Mouse (Mus musculus) neural tube, embryonic 14.5 days (tissue): Measurements from ENCODE around the gene Gpbar1. TPM values are rescaled to one million over a fixed set of nuclear protein-coding genes. Genes with fewer than 3 reads are reported as not detected.

Experiments used
- ATAC-seq: fragments of 200-750 bp; cut with Nextera tagmentation; 2 replicates; pipeline ENCODE4 v1.8.0; 2017; ENCODE audit warnings: low read depth, mild to moderate bottlenecking, moderate TSS enrichment, moderate library complexity
- H3K27ac ChIP-seq: fragments of 300-500 bp; sonication (generic); 2 replicates; pipeline ENCODE4 v1.5.1; 2014; ENCODE audit warnings: low read depth, mild to moderate bottlenecking, control low read depth, low read length, moderate library complexity, mixed read lengths
- H3K27me3 ChIP-seq: fragments of 300-500 bp; sonication (generic); 2 replicates; pipeline ENCODE4 v1.6.1; 2014; ENCODE audit warnings: low read length; ENCODE audit not compliant: control insufficient read depth, insufficient read depth
- H3K36me3 ChIP-seq: fragments of 300-500 bp; sonication (generic); 2 replicates; pipeline ENCODE4 v1.6.1; 2014; ENCODE audit warnings: low read length, mixed read lengths; ENCODE audit not compliant: control insufficient read depth, insufficient read depth
- H3K4me1 ChIP-seq: fragments of 300-500 bp; sonication (generic); 2 replicates; pipeline ENCODE4 v1.6.1; 2014; ENCODE audit warnings: low read length; ENCODE audit not compliant: control insufficient read depth, insufficient read depth
- H3K4me2 ChIP-seq: fragments of 300-500 bp; sonication (generic); 2 replicates; pipeline ENCODE4 v1.6.1; 2014; ENCODE audit warnings: mild to moderate bottlenecking, low read depth, low read length, control low read depth
- H3K4me3 ChIP-seq: fragments of 300-500 bp; sonication (generic); 2 replicates; pipeline ENCODE4 v1.5.1; 2014; ENCODE audit warnings: low read depth, low read length, control low read depth, mixed read lengths
- H3K9ac ChIP-seq: fragments of 300-500 bp; sonication (generic); replicated peaks from 2 replicates; pipeline ENCODE4 v1.6.1; 2014; ENCODE audit warnings: low read depth, mild to moderate bottlenecking, control low read depth, low read length, mixed read lengths
- H3K9me3 ChIP-seq: fragments of 300-500 bp; sonication (generic); 2 replicates; pipeline ENCODE4 v1.6.1; 2016; ENCODE audit warnings: low read length; ENCODE audit not compliant: control insufficient read depth
- WGBS: fragments of 180-500 bp; shearing (Covaris S2); extraction: QIAGEN DNeasy Blood & Tissue Kit; methylation state at CpG from one replicate; pipeline ENCODE4 v1.1.7; 2014; 5-methylcytosine and 5-hydroxymethylcytosine counted together
- polyA plus RNA-seq: library from polyadenylated mRNA; unstranded; fragments of >200 nt; fragmentation: Nextera tagmentation; extraction: Ambion mirVana; gene quantifications from 2 replicates; pipeline ENCODE4 v1.2.1, GENCODE M21; 2014

Gene Gpbar1
- polyA plus RNA-seq, 1 experiment from 2014 or later, result not detected

DNA sequence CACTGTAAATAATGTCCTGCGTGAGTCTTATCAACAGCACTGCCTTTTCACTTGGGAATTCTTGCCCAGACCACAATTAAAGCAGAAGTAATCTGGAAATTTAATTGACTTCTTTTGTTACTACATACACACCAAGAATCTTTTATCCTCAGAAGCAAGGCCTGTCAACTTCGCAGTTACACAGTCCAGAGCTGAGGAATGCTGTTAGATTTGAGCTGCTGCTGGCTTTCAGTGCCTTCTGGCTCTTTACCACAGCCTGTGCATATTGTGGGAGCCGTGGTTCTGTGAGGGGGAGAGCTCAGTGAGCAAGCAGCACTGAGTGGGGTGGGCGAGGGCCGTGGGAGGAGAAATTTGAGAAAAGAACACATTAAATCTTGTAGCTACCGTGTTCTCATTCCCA, 38.0 kb upstream of the Gpbar1 start:
- H3K9me3 ChIP-seq, result no peaks in the 10 kb centered on the region
- H3K4me3 ChIP-seq, result no peak overlapping the region
- no peak for ATAC-seq
- no peak overlapping the region for H3K4me2 ChIP-seq
- H3K9ac ChIP-seq, result no peak overlapping the region
- H3K36me3 ChIP-seq, result no peaks in the 10 kb centered on the region
- H3K27me3 ChIP-seq, result no peaks in the 10 kb centered on the region
- H3K4me1 ChIP-seq, result peaks cover 20% of the 10 kb centered on the region
- H3K27ac ChIP-seq, result no peak overlapping the region
- WGBS, result 64% methylated on average over 6 of the region's 6 CpGs

DNA sequence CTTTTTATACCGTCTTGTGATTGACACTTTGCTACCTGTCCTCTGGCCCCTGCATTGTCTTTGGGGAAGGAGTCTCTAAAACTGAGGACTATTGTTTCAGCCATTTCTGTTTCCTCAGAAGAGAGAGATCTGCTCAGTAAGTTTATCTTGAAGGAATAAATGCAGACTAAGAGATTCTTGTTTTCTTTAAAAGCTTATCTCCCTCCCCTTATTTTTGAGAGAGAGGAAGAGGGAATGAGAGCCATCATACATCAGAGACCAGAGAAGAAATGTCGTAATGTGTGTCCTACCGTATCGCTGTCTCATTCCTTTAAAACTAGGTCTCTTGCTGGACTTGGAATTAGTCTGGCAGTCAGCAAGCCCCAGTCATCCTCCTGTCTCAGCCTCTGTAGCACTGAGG, 37.5 kb upstream of the Gpbar1 start:
- Histone ChIP-seq H3K9ac (no peak overlapping the region), H3K27me3 (no peaks in the 10 kb centered on the region), H3K4me1 (peaks cover 20% of the 10 kb centered on the region), H3K4me3 (no peak overlapping the region), H3K9me3 (no peaks in the 10 kb centered on the region), H3K4me2 (no peak overlapping the region), H3K36me3 (no peaks in the 10 kb centered on the region), H3K27ac (no peak overlapping the region)
- ATAC-seq, result no peak
- WGBS, result 89% methylated on average over 4 of the region's 4 CpGs

DNA sequence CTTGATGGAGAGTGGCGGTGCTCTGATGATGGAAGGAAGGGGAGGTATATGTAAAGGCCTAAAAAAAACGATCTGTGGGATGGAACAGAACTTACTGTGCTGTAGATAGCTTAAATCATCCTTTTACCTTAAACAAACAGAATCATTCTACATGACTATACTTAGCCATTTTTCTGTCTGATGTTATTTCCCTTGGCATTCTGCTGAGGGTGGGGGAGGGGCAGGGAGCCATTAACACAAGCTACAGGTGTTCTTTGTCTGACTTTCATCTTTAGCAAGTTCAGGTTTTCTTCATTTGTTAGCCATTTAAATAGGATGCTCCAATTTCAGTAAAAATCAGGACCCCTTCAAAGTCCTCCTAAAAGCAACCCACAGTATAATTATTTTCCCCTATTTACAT, 32.8 kb upstream of the Gpbar1 start:
- no peaks in the 10 kb centered on the region for H3K4me1 ChIP-seq
- ATAC-seq, result no peak
- H3K9ac ChIP-seq, result no peak overlapping the region
- no peak overlapping the region for H3K4me3 ChIP-seq
- no peak overlapping the region for H3K27ac ChIP-seq
- 84% methylated on average over 2 of the region's 2 CpGs for WGBS
- no peaks in the 10 kb centered on the region for H3K27me3 ChIP-seq
- peaks cover 14% of the 10 kb centered on the region for H3K36me3 ChIP-seq
- no peaks in the 10 kb centered on the region for H3K9me3 ChIP-seq
- H3K4me2 ChIP-seq, result no peak overlapping the region

DNA sequence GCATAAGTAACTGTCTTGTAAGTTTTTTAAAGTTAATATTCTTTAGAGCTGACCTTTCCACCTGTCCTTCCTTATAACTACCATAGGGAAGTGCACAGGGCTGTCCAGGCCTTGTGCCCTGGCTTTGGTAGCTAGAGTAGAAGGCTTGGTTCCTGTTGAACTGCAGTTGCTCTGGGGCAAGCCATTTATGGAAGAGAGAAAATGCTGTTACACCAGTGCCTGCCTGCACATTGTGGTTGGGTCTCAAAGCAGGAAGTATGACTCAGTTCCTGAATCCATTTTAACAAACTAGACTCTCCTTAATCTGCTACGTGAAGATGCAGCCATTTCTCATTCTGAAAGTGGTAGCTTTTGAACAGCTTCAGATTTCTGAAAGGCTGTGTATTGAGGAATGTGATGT, 29.6 kb upstream of the Gpbar1 start:
- Histone ChIP-seq H3K4me3 (no peak overlapping the region), H3K4me1 (no peaks in the 10 kb centered on the region), H3K36me3 (peaks cover 35% of the 10 kb centered on the region), H3K27me3 (no peaks in the 10 kb centered on the region), H3K9ac (no peak overlapping the region), H3K4me2 (no peak overlapping the region), H3K27ac (no peak overlapping the region), H3K9me3 (no peaks in the 10 kb centered on the region)
- ATAC-seq, result no peak
- 75% methylated on average over 1 of the region's 1 CpGs for WGBS

DNA sequence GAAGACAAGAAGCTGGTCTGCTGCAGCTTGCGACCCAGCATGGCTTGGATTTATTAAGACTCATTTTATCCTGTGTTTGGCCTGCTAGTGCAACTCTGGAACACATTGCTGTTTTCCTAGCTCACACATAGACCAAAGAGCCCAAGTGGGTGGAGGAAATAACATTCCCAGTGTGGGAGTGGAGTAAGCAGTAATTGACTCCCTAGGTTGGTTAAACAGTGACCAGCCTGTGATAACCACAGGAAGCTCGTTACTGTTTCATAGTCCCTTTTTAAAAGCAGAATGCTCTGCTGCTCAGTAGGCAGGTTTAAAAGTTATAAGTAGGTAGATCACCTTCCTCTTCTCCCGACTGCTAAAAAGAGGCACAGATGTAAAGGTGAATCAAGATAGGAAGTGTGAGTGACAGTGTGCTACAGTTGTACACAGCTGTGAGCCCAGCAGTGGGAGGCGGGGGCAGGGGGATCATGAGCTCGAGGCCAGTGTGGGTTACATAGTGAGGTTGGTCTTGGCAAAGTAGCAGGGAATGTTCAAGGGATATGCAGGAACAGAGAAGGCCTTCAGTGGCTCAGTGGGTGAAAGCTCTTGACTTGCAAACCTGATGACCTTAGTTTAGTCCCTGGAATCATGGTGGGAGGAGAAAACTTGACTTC, 28.9 kb upstream of the Gpbar1 start:
- H3K4me2 ChIP-seq, result no peak overlapping the region
- peaks cover 35% of the 10 kb centered on the region for H3K36me3 ChIP-seq
- H3K9ac ChIP-seq, result no peak overlapping the region
- no peaks in the 10 kb centered on the region for H3K4me1 ChIP-seq
- H3K27ac ChIP-seq, result no peak overlapping the region
- ATAC-seq, result no peak
- H3K9me3 ChIP-seq, result no peaks in the 10 kb centered on the region
- H3K27me3 ChIP-seq, result no peaks in the 10 kb centered on the region
- WGBS, result 75% methylated on average over 5 of the region's 5 CpGs
- no peak overlapping the region for H3K4me3 ChIP-seq

DNA sequence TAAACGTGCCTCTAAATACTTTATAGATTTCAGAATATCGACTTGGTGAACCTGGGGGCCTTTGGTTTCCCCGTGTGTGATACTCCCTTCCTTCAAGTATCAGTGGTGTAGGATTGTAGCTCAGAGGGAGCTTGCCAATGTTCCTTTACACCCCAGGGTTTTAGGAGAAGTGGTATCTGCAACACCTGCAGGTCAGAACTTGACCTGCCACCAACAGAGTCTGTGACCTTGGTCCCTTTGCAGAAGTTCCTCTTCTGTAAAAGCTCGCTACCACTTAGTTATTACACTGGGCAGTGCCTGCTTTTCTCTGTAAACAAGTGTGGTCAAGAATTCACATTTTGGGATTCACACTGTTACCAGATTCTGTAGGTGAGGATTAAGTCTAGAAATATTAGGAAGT, 28.3 kb upstream of the Gpbar1 start:
- no peaks in the 10 kb centered on the region for H3K27me3 ChIP-seq
- H3K9ac ChIP-seq, result no peak overlapping the region
- no peaks in the 10 kb centered on the region for H3K9me3 ChIP-seq
- no peak for ATAC-seq
- 94% methylated on average over 4 of the region's 4 CpGs for WGBS
- no peak overlapping the region for H3K27ac ChIP-seq
- H3K4me1 ChIP-seq, result no peaks in the 10 kb centered on the region
- H3K4me3 ChIP-seq, result no peak overlapping the region
- no peak overlapping the region for H3K4me2 ChIP-seq
- H3K36me3 ChIP-seq, result peaks cover 36% of the 10 kb centered on the region

DNA sequence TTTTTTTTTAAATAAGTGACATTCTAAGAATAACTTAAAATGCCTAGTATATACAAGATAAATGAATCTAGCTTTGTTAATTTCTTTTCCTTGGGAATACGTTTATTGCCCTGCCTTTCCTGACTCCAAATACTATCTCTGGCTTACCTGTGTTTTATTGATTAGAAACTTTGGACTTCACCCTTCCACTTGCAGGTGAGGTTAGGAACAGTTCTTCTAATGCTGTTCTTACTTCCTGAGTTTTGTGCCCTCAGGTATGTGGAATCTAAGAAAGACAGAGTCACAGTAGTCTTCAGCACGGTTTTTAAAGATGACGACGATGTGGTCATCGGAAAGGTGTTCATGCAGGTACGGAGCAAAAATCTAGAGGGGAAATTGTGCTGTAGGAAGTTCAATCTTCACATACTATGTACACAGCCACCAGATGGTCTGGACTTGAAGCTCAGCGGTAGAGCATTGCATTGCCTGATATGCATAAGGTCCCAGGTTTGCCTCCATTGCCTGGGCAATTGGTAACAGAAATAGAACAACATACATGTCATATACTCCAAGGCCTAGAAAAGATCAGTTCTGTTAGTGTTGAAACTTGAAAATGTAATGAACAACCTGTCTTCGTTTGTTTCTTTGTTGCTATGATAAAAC, 22.5 kb upstream of the Gpbar1 start:
- Histone ChIP-seq H3K9me3 (no peaks in the 10 kb centered on the region), H3K4me2 (no peak overlapping the region), H3K27ac (no peak overlapping the region), H3K9ac (no peak overlapping the region), H3K27me3 (no peaks in the 10 kb centered on the region), H3K36me3 (peaks cover 49% of the 10 kb centered on the region), H3K4me3 (no peak overlapping the region), H3K4me1 (no peaks in the 10 kb centered on the region)
- WGBS, result 96% methylated on average over 8 of the region's 8 CpGs
- ATAC-seq, result no peak

DNA sequence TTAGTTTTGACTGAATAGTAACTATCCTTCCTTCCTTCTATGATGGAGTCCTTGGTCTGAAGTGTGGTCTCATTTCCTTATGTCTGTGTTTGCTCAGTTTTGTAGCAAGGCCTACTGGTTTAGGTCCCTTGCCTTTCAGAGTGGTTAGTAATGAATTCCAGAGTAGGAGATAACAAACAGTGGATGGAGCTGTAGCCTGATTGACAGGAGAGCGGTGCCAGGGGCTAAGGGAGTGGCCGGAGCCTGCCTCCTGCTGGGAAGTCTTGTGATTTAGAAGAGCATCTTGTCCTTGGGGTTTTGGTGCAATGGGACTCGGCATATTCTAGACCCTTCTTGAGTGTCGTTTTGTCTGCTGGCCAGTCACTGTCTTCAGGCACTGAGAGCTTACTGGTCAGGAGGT, 21.6 kb upstream of the Gpbar1 start:
- H3K36me3 ChIP-seq, result peaks cover 43% of the 10 kb centered on the region
- no peaks in the 10 kb centered on the region for H3K27me3 ChIP-seq
- no peaks in the 10 kb centered on the region for H3K4me1 ChIP-seq
- H3K9ac ChIP-seq, result no peak overlapping the region
- 84% methylated on average over 4 of the region's 4 CpGs for WGBS
- H3K4me2 ChIP-seq, result no peak overlapping the region
- no peak for ATAC-seq
- H3K9me3 ChIP-seq, result no peaks in the 10 kb centered on the region
- no peak overlapping the region for H3K4me3 ChIP-seq
- H3K27ac ChIP-seq, result no peak overlapping the region

DNA sequence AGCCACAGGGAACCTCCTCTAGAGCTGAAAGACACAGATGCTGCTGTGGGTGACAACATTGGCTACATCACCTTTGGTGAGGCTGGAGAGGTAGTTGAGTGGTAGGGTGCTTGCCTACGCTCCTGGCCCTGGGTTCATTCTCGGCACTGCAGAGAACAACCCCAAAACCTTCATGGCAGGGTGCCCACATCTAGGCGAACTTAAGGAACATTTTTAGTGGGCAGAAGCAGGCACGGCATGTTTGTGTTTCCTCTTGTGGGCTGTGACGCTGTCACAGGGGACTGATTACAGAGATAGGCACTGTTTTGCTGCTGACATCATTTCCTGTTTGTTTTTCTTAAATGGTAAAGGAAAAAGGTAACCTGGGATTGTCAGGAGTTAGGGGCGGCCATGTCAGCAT, 15.8 kb upstream of the Gpbar1 start:
- H3K4me1 ChIP-seq, result no peaks in the 10 kb centered on the region
- 92% methylated on average over 6 of the region's 6 CpGs for WGBS
- no peak overlapping the region for H3K9ac ChIP-seq
- no peak overlapping the region for H3K4me3 ChIP-seq
- no peaks in the 10 kb centered on the region for H3K27me3 ChIP-seq
- H3K27ac ChIP-seq, result no peak overlapping the region
- no peak for ATAC-seq
- H3K4me2 ChIP-seq, result no peak overlapping the region
- peaks cover 59% of the 10 kb centered on the region for H3K36me3 ChIP-seq
- H3K9me3 ChIP-seq, result no peaks in the 10 kb centered on the region
